Mouse (Mus musculus) hindbrain, embryonic 15.5 days (tissue): ENCODE measurements at regions not wholly inside any gene's neighbourhood (a gene's known extent, or its start where the extent isn't known, plus 50 kb on each side); places are given as distances from the start of the nearest gene placed in this dataset.
A peak's percentile ranks its signal among the peaks of the same experiment; 100 is the strongest.

Source experiments
- ATAC-seq: fragments of 200-750 bp; cut with Nextera tagmentation; 2 replicates; pipeline ENCODE4 v1.8.0; 2017; ENCODE audit warnings: low read depth, moderate number of reproducible peaks, moderate TSS enrichment; ENCODE audit not compliant: low FRiP score
- H3K27ac ChIP-seq: fragments of 300-500 bp; sonication (generic); replicated peaks from 2 replicates; pipeline ENCODE4 v1.5.1; 2015; ENCODE audit warnings: mild to moderate bottlenecking, inconsistent platforms
- H3K27me3 ChIP-seq: fragments of 300-500 bp; sonication (generic); 2 replicates; pipeline ENCODE4 v1.6.1; 2015; ENCODE audit warnings: control low read depth, inconsistent platforms
- H3K36me3 ChIP-seq: fragments of 300-500 bp; sonication (generic); 2 replicates; pipeline ENCODE4 v1.6.1; 2015; ENCODE audit warnings: control low read depth, inconsistent platforms
- H3K4me1 ChIP-seq: fragments of 300-500 bp; sonication (generic); replicated peaks from 2 replicates; pipeline ENCODE4 v1.6.1; 2015; ENCODE audit warnings: control low read depth, inconsistent platforms
- H3K4me2 ChIP-seq: fragments of 300-500 bp; sonication (generic); 2 replicates; pipeline ENCODE4 v1.6.1; 2015; ENCODE audit warnings: moderate library complexity, mild to moderate bottlenecking, inconsistent platforms
- H3K4me3 ChIP-seq: fragments of 300-500 bp; sonication (generic); 2 replicates; pipeline ENCODE4 v1.5.1; 2015; ENCODE audit warnings: mild to moderate bottlenecking, inconsistent platforms
- H3K9ac ChIP-seq: fragments of 300-500 bp; sonication (generic); 2 replicates; pipeline ENCODE4 v1.6.1; 2015; ENCODE audit warnings: inconsistent platforms
- H3K9me3 ChIP-seq: fragments of 300-500 bp; sonication (generic); 2 replicates; pipeline ENCODE4 v1.6.1; 2016; ENCODE audit warnings: control low read depth, inconsistent platforms
- WGBS: fragments of 180-500 bp; shearing (Covaris S2); methylation state at CpG from one replicate; pipeline ENCODE4 v1.1.7; 2015; 5-methylcytosine and 5-hydroxymethylcytosine counted together

- peaks cover 37% of the 10 kb centered on the region for H3K4me1 ChIP-seq
- ATAC-seq, result peak; percentile 71; the same call in 1 of the 2 replicates
- peak overlapping the region; percentile 45 for H3K4me2 ChIP-seq
- no peak overlapping the region for H3K9ac ChIP-seq
- H3K27me3 ChIP-seq, result no peaks in the 10 kb centered on the region
- H3K4me3 ChIP-seq, result peak overlapping the region; percentile 15; the same call in 1 of the 2 replicates
- H3K27ac ChIP-seq, result peak overlapping the region; percentile 76
- H3K9me3 ChIP-seq, result no peaks in the 10 kb centered on the region
- 8% methylated on average over 10 of the region's 10 CpGs for WGBS
- no peaks in the 10 kb centered on the region for H3K36me3 ChIP-seq
Observed at GRCm38 (mm10) chr9:41326772-41327560, 165.5 kb upstream of the Ubash3b start.

DNA sequence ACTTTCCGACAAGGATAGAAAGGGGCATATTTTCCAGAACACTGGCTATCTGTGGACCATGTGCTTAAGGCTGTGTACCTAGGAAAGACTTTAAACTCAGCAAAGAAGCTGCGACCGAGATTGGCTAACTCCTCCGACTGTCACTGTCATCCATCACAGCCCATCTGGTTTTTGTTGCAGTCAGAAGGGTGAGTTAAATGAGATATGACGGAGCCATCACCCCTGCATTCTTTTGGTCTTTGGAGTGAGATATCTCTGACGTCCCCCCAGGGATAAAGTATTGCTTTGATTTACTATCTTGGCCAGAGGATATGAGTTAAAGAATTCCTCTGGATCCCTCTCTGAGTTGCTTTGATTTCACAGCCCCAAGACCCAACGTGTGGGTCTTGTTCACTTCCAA lies 160.0 kb upstream of the Ubash3b start:
- no peaks in the 10 kb centered on the region for H3K36me3 ChIP-seq
- no peak overlapping the region for H3K9ac ChIP-seq
- ATAC-seq, result no peak
- no peaks in the 10 kb centered on the region for H3K9me3 ChIP-seq
- H3K4me3 ChIP-seq, result no peak overlapping the region
- no peak overlapping the region for H3K27ac ChIP-seq
- H3K4me2 ChIP-seq, result no peak overlapping the region
- 86% methylated on average over 7 of the region's 7 CpGs for WGBS
- no peaks in the 10 kb centered on the region for H3K27me3 ChIP-seq
- peaks cover 17% of the 10 kb centered on the region for H3K4me1 ChIP-seq

DNA sequence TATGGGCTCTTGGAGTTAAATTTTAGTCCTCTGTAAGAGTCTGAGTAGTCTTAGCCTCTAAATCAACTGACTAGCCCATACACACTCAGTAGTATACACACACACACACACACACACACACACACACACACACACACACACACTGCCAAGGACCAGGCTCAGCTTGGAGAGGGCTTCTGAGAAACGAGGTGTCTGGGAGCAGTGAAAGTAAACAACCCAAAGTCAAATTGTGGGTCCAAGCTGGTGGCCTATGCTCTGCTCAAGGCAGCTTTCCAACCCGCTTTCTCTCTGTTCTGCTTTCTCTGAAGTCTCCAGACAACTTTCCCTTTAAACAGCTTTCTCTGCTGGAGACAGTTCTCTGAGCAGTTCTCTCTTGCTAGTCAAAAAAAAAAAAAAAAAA lies 157.6 kb upstream of the Ubash3b start:
- H3K27me3 ChIP-seq, result no peaks in the 10 kb centered on the region
- no peak overlapping the region for H3K4me3 ChIP-seq
- no peaks in the 10 kb centered on the region for H3K36me3 ChIP-seq
- H3K9ac ChIP-seq, result no peak overlapping the region
- no peak for ATAC-seq
- H3K4me1 ChIP-seq, result no peaks in the 10 kb centered on the region
- H3K27ac ChIP-seq, result no peak overlapping the region
- 70% methylated on average over 2 of the region's 2 CpGs for WGBS
- no peak overlapping the region for H3K4me2 ChIP-seq
- H3K9me3 ChIP-seq, result no peaks in the 10 kb centered on the region

GRCm38 (mm10) chr9:41306229-41306628 lies 144.7 kb upstream of the Ubash3b start:
- H3K36me3 ChIP-seq, result no peaks in the 10 kb centered on the region
- no peak for ATAC-seq
- H3K4me2 ChIP-seq, result no peak overlapping the region
- no peaks in the 10 kb centered on the region for H3K9me3 ChIP-seq
- no peak overlapping the region for H3K27ac ChIP-seq
- no peaks in the 10 kb centered on the region for H3K27me3 ChIP-seq
- no peak overlapping the region for H3K9ac ChIP-seq
- H3K4me3 ChIP-seq, result no peak overlapping the region
- H3K4me1 ChIP-seq, result peaks cover 22% of the 10 kb centered on the region

DNA sequence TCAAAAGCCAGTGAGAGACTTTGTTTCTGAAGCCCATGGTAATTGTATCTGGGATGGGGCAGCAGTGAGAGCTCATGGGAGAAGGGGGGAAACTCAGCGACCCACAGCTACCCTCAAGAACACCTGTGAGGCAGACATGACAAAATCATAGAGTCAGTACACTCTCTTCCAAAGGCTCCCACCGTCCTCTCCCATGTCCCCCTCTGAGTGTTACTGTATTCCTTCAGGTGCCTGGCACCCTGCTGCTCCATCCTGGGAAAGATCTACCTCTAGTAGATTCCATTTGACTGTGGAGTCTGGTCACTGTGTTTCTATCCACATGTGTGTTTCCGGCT lies 142.0 kb upstream of the Ubash3b start:
- Histone ChIP-seq H3K4me3 (no peak overlapping the region), H3K4me1 (peaks cover 22% of the 10 kb centered on the region), H3K27ac (peak overlapping the region; percentile 61), H3K36me3 (no peaks in the 10 kb centered on the region), H3K9ac (no peak overlapping the region), H3K27me3 (no peaks in the 10 kb centered on the region), H3K9me3 (no peaks in the 10 kb centered on the region), H3K4me2 (peak overlapping the region; percentile 36)
- peak; percentile 71; the same call in 1 of the 2 replicates for ATAC-seq
- 15% methylated on average over 3 of the region's 3 CpGs for WGBS

GRCm38 (mm10) chr9:41302809-41303493 lies 141.5 kb upstream of the Ubash3b start:
- peak; percentile 91 for ATAC-seq
- WGBS, result 9% methylated on average over 8 of the region's 8 CpGs
- no peak overlapping the region for H3K9ac ChIP-seq

DNA sequence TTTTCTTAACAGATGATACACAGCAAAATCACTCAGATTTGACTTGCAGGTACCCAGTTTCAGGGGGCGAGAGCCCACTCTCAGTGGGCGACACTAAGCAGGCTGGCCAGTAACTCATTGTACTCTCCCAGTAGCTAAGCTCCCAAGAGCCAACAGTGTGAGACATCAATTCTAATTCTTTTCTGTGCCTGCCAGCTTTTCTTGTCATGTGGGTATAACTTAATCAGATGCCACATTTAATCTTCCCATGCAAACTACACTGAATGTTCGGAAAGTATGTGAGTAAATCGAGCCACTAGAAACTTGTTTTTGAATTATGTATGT lies 124.6 kb upstream of the Ubash3b start:
- Histone ChIP-seq H3K9me3 (no peaks in the 10 kb centered on the region), H3K4me1 (peaks cover 30% of the 10 kb centered on the region), H3K27me3 (no peaks in the 10 kb centered on the region), H3K4me3 (no peak overlapping the region), H3K4me2 (no peak overlapping the region), H3K9ac (no peak overlapping the region), H3K36me3 (no peaks in the 10 kb centered on the region), H3K27ac (peak overlapping the region; percentile 66)
- ATAC-seq, result no peak
- WGBS, result 45% methylated on average over 4 of the region's 4 CpGs

More at GRCm38 (mm10) chr9:41302809-41303493, 141.5 kb upstream of the Ubash3b start:
- no peaks in the 10 kb centered on the region for H3K36me3 ChIP-seq
- peaks cover 22% of the 10 kb centered on the region for H3K4me1 ChIP-seq
- no peak overlapping the region for H3K4me3 ChIP-seq
- no peaks in the 10 kb centered on the region for H3K27me3 ChIP-seq
- H3K9me3 ChIP-seq, result no peaks in the 10 kb centered on the region; the same call in 1 of the 2 replicates
- H3K27ac ChIP-seq, result peak overlapping the region; percentile 61
- H3K4me2 ChIP-seq, result peak overlapping the region; percentile 36

- peak; percentile 78 for ATAC-seq
- Histone ChIP-seq H3K4me1 (peaks cover 30% of the 10 kb centered on the region), H3K9ac (no peak overlapping the region), H3K36me3 (no peaks in the 10 kb centered on the region), H3K27me3 (no peaks in the 10 kb centered on the region), H3K9me3 (no peaks in the 10 kb centered on the region), H3K4me2 (no peak overlapping the region), H3K4me3 (no peak overlapping the region), H3K27ac (peak overlapping the region; percentile 66)
- 27% methylated on average over 8 of the region's 8 CpGs for WGBS
Observed at GRCm38 (mm10) chr9:41285266-41286144, 124.0 kb upstream of the Ubash3b start.

- Histone ChIP-seq H3K9ac (no peak overlapping the region), H3K4me3 (no peak overlapping the region), H3K27me3 (no peaks in the 10 kb centered on the region), H3K36me3 (no peaks in the 10 kb centered on the region), H3K4me1 (peaks cover 15% of the 10 kb centered on the region), H3K9me3 (no peaks in the 10 kb centered on the region), H3K4me2 (no peak overlapping the region), H3K27ac (no peak overlapping the region)
- no peak for ATAC-seq
- 95% methylated on average over 2 of the region's 2 CpGs for WGBS
Observed at GRCm38 (mm10) chr9:41277726-41278125, 116.2 kb upstream of the Ubash3b start.

DNA sequence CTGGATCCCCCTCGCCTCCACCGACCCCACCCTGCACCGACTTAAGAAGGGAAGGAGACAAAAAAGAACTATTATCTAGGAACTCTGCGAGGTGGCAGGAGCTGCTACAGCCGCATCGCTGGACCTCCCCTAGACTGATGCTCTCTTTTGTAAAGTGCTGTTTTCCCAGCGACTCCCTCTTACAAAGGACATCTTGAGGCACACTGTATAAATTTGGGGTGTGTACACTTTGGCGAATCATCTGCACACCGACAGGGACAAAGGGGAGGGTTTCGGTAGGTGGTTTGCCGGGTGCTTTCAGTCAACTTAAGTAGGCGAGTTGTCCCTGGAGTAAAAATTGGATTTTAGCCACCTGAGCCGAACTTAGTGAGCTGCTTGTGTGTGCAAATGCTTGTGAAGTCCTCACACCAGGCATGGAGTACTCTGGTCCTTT lies 112.4 kb upstream of the Ubash3b start:
- peak overlapping the region; percentile 38 for H3K4me3 ChIP-seq
- ATAC-seq, result peak; percentile 42; the same call in 1 of the 2 replicates
- H3K9ac ChIP-seq, result peak overlapping the region; percentile 59
- H3K9me3 ChIP-seq, result no peaks in the 10 kb centered on the region
- H3K27me3 ChIP-seq, result no peaks in the 10 kb centered on the region
- no peaks in the 10 kb centered on the region for H3K36me3 ChIP-seq
- 1% methylated on average over 13 of the region's 13 CpGs for WGBS
- H3K27ac ChIP-seq, result peak overlapping the region; percentile 94
- peak overlapping the region; percentile 72 for H3K4me2 ChIP-seq
- peaks cover 20% of the 10 kb centered on the region for H3K4me1 ChIP-seq

GRCm38 (mm10) chr9:41273171-41273781 lies 111.8 kb upstream of the Ubash3b start:
- no peaks in the 10 kb centered on the region for H3K27me3 ChIP-seq
- WGBS, result 0% methylated on average over 18 of the region's 18 CpGs
- peak overlapping the region; percentile 94 for H3K27ac ChIP-seq
- H3K4me3 ChIP-seq, result peak overlapping the region; percentile 38
- ATAC-seq, result peak; percentile 94
- peaks cover 20% of the 10 kb centered on the region for H3K4me1 ChIP-seq
- no peaks in the 10 kb centered on the region for H3K36me3 ChIP-seq
- no peaks in the 10 kb centered on the region for H3K9me3 ChIP-seq
- H3K9ac ChIP-seq, result peak overlapping the region; percentile 59
- peak overlapping the region; percentile 72 for H3K4me2 ChIP-seq
